Mouse (Mus musculus) heart, postnatal 10 days (tissue): ENCODE data around the gene Fam184a. TPM values are rescaled to one million over a fixed set of nuclear protein-coding genes. Genes with fewer than 3 reads are reported as not detected.
"Not testable (repeated sequence)": the region's sequence is repeated elsewhere in the genome, so short reads cannot be mapped to it uniquely, and the experiment has no call there.

Source experiments
- DNase-seq, 2 experiments: peaks; one replicate each; pipeline ENCODE4 v3.0.0; 2021
- intact Hi-C: fragments of 180-260 bp; cut with DNase I; formaldehyde crosslinking; loops from one replicate; pipeline ENCODE4 v1.15.1; 2025
- total RNA-seq, 2 experiments: library from RNA; stranded (reverse); gene quantifications; 2 replicates each; pipeline ENCODE4 v1.2.3; 2021

The Fam184a gene
- total RNA-seq, 2 experiments from 2014 or later = 1.2 to 5.8 TPM

DNA sequence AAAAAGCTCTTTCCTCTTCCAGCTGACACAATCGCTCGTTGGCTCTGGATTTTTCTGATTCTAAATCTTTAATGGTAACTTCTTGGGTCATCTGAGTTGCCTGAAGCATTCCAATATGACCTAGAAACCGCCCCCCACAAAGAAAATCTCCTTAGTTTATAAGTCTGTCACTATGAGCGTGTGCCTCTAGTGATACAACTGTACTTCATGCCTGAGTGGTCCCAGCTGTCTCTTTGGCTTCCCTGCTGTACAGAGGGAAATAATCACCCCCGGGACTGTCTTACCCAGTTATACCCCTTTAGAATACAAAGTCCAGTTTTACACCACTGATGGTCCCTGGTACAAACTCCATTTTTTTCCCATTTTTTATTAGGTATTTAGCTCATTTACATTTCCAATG is 56.2 kb downstream of the Fam184a start:
- DNase-seq = no peak
- intact Hi-C loops = no loop called here

DNA sequence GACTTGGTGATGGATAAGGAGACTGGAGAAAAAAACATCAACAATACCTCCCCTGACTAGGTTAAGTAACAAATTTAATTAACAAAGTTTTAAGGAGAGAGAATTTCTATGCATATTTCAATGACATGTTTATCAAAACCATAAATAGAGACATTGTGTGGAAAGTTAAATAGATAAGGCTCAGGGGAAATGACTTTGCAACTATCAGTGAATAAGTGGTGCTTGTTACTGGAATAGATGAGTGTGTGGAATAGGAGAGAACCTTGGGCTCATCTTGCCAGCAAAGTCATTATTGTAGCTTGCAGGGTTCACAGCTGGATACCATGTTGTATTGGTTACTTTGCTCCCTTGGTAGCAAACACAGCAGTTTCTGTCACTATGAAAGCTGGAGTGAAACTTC is 59.7 kb downstream of the Fam184a start:
- DNase-seq = no peak
- intact Hi-C loops = no loop called here

DNA sequence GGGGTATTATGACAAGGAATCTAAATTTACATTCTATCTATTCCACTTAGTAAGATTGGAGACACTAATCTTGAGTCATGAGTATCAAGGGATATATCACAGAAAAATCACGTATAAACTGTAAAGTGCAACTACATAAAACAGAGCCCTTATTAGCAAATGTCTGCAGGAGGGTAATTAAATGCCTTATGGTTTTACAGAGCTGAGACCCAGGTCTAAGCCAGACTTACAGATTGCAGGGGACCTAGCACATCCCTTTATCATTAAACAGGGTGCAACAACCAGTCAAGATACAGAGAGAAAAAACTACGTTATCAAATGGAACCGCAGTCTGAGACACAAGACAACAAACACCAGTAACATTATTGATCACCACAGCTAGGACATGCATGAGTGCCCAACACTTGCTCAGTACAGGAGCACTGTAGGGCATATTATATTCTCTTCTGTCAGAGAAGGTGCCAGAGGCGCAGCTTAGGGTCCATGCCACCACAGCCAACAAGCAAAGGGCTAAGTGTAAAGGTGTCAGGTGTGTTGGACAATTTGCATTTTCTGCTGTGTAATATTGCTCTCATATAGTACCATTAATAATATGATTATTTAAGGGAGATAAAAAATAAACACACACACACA is 61.9 kb downstream of the Fam184a start:
- DNase-seq = no peak
- intact Hi-C loops = no loop called here

DNA sequence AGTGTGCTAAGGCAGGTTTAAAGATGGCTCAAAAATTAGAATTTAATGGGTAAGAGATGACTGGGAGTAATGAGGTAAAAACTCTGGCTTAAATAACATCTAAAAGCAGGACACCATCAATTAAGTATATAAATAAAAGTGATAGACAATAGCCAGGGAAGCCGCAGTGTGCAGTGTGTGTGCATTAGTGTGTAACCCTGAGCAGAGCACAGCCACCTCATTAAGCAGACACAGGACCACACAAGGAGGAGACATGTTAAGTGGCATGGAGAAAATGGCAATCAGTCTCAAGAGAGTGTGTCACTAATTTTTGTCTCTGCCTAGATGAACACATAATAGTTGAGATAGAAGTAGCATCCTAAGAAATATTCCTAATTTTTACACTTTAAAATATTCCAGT is 62.4 kb downstream of the Fam184a start:
- intact Hi-C loops = no loop called here

DNA sequence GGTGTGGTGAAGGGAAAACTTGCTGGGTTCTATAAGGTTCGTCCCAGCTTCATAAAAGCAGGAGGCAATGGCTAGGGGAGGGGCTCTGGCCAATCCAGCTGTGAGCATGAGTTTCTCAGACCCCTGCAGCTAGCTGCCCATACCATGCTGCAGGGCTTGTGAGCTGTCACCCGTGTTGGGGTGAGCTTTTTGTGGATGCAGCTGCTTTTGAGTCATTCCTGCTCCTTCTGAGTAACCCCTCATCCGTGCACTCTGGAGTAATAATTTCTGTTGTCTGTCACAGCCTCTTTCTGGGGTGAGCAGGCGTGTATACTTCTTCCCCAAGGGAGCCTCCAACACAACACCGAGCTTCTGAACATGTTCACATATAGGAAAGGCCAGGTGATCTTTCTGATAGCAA is 63.0 kb downstream of the Fam184a start:
- no peak for DNase-seq
- intact Hi-C loops = no loop called here

More for the DNA sequence above, 62.4 kb downstream of the Fam184a start:
- DNase-seq = no peak

DNA sequence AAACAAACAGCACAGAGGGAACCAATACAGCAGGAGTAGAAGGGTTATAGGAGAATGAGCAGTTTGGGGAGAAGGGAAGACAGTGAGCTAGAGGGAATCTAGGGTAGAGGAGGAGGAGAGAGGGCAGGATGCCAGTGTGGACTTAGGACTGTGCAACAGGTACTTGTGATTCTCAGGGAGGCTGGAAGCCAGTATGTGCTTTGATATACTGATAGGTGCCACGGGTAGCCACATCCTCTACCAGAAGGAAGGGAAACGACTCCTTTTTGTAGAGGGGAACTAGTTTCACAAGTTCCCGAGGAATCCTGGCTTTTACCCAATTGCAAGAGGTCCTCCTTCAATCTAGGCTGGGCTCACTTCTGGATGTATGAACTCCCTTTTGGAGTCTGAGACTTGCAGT is 65.1 kb downstream of the Fam184a start:
- DNase-seq = no peak
- intact Hi-C loops = no loop called here

DNA sequence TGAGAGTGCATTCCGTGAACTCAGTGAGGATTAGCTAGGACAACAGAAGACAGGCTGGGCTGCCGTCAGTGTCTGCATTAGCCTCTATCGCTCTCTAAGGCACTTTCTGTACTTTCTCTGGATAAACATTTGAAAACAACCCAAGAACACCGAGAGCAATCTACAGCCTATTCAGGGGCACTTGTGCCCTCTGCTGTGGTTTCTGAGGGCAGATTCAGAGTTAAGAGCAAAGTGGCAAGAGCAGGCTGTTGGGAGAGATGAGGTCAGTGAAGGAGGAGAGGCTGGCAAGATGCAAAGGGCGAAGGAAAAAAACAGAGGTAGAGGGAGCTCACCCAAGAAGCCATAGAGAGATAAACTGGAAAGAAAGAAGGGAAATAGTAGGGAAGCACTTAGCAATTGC is 67.7 kb downstream of the Fam184a start:
- no peak for DNase-seq
- intact Hi-C loops = no loop called here

DNA sequence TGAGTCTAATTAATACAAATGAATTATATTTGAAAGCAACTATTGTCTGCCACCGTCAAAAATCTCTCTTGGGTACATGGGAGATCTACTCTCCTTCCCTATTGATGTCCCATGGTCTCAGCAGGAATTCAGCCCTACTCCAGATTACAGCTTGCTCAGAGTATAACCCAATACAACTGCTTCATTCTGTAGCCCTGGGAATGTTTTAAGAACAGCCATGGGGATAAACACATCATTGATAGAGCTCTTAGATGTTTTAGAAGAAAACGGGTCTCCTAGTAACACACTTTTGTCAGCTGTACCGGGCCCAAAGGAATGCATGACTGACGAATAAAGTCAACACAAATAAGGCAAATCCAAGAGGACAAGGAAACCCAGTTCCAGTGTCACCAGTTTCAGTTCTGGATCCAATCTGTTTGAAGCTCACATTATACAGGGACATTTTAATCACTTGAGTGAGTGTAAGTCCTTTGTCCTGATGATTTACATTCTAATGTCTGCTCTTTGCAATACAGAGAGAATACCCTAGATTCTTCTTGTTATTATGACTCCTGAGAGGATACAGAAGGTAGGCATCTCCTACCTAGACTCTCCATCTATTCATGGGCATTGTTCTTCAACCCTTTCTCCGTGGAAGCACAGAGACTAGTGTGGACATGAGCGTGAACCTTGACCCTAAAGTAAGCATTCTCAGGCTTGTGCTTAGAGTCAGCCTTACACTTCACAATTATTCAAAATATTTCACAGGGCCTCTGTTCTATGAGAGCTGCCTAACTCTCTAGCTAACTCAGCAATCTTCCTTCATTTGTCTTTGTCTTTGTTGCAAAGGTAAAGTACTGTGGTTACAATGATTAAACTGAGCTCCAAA is 71.0 kb downstream of the Fam184a start:
- intact Hi-C loops = no loop called here

DNA sequence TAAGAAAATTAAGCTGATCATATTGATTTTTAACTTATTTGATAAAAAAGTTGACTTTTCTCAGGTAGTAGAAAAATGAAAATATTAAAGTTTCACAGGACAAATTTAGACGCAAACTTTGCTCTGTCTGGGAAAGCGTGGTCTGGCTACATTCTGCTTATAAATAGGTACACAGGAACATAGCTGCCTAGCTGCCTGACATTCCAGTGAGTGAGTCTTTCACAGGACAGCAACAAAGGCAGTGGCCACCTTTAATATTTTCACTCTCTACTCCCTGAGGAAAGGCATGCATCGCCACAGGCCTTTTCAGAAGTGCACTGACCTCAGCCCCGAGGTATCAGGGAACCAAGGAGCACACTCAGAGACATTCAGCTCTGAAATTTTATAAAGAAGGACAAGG is 89.1 kb downstream of the Fam184a start:
- DNase-seq = peak; percentile 13 to 24
- intact Hi-C loops = no loop called here

More for the DNA sequence above, 71.0 kb downstream of the Fam184a start:
- no peak for DNase-seq

DNA sequence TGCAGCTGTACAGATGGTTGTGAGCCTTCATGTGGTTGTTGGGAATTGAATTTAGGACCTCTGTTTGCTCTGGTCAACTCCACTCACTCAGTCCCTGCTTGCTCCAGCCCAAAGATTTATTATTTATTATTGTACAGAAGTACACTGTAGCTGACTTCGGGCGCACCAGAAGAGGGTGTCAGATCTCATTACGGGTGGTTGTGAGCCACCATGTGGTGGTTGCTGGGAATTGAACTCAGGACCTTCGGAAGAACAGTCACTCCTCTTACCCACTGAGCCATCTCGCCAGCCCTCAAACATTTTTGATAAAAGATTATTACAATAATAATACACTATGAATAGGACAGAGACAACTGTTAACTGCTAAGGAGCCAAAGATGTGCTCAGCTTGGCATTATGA is 96.7 kb downstream of the Fam184a start:
- DNase-seq, intact Hi-C loops: not testable (repeated sequence)

DNA sequence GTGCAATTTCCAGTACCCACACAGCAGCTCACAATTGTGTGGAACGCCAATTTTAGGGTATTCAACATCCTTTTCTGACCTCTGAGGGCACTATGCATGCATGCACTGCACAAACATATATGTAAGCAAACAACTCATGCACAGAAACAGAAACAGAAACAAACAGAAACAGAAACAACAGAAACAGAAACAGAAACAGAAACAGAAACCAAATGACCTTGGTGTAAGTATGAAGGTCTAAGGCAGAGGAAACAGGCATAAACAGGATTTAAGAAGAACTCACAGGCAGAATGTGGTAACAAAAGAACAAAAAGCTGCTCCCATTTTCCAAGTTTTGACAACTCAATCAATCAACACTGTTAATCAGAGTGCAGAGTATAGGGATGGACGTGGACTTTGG is 100.2 kb downstream of the Fam184a start:
- intact Hi-C loops = no loop called here
- DNase-seq = no peak

DNA sequence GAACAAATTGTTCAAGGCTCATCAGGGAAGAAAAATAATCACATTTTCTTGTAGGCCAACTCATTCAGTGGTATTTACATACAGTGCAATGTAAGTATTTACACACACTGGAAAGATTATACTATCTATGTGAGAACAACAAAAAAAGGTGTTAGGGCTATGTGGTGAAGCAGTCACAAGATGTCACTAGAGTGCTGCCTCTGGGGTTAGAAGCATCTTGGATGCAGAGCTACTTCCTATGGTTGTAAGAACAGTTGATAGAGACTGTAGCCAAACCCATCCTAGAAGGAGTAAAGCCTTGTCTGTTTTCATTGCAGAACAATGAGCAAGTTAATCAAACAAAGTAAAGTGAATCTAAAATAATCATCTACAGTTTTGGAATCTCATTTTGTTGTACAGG is 109.4 kb downstream of the Fam184a start:
- intact Hi-C loops = loop anchor here (1.0 kb wide), 1 partner anchor 155 kb away; no protein-coding TSS in a partner anchor
- peak; percentile 45 to 57 for DNase-seq

DNA sequence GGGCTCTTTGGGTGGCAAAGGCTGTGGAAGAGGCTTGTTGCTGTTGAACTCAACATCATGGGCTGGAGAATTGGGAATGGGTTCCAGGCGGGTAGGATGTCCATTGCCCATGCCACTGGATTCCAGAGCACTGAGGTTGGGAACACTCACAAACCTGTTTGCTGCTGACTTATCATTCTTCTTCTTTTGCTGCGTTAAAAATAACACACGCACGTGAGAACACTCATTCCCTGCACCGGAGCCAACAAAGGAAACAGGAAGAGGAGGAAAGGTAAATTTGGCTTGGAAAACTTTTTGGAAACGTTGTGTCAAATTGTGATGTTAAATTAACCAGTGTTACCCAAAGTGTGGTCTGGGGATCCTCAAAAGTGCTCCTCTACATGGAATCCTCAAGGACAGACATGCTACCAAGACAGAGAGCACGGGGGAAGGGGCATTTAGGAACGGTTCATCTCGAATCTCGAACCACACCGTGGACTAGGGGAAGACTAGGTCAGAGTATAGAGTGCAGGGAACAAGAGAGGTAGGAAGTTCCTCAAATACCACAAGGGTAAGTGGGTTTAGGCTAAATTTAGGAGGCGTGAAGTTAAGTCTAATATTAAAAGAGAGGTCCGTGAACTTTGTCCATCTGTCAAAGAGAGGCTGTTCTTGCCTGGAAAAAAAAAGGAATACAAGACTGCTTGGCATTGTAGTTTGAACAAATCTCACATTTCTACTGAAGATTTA is 115.5 kb downstream of the Fam184a start:
- intact Hi-C loops = no loop called here
- DNase-seq = peak; percentile 43 to 53

DNA sequence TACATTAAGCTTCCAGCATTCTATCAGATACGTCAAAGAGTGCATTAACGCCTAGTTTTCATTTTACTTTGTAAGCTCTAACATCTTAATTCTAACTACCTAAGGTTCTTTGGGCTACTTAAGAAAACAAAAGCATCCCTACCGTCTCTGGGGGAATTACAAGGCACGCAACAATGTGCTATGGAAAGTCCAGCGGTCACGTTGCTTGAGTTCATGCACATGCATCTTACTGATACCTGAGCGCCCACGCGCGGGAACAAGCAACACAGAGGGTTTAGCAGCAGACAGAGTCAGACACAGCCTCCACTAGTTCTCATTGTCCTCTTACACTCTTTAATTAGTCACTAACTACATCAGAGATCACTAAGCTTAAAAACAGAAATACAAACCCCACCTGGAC is 116.8 kb downstream of the Fam184a start:
- intact Hi-C loops = no loop called here
- DNase-seq = no peak

DNA sequence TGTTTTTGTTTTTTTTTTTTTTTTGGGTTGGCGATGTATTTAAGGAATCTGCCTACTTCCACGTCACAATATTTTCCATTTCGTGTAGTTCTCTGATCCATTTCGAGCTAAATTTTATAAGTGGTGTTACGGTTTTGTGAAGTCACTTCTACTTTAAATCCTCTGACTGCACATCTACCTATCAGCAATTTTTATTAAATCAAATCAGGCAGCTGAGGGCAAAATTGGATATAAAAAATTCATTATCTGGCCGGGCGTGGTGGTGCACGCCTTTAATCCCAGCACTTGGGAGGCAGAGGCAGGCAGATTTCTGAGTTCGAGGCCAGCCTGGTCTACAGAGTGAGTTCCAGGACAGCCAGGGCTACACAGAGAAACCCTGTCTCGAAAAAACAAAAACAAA is 120.6 kb downstream of the Fam184a start, which contains the start of gene Mcm9:
TSS of gene Mcm9 (minus strand) at position 101 of the 400 bp plus-strand sequence.
- intact Hi-C loops, DNase-seq: not testable (repeated sequence)

DNA sequence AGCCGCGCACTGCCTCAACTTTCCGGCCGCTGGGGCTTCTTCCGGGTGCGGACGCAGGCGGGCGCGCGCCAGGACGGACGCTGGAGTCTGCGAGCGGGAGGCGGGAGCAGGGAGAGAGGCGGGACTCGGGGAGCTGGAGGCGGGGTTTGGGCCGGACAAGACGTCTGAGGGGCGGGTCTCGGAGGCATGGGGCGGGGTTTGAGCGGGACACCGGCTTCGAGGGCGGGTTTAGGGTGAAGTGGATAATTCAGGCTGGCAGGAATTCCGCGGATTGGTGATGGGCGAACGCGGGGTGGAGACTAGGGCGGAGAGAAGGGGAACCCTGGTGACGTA is 121.0 kb downstream of the Fam184a start:
- DNase-seq = peak; percentile 97 to 98
- intact Hi-C loops = loop anchor here (1.0 kb wide), 1 partner anchor 32 kb away; no protein-coding TSS in a partner anchor

DNA sequence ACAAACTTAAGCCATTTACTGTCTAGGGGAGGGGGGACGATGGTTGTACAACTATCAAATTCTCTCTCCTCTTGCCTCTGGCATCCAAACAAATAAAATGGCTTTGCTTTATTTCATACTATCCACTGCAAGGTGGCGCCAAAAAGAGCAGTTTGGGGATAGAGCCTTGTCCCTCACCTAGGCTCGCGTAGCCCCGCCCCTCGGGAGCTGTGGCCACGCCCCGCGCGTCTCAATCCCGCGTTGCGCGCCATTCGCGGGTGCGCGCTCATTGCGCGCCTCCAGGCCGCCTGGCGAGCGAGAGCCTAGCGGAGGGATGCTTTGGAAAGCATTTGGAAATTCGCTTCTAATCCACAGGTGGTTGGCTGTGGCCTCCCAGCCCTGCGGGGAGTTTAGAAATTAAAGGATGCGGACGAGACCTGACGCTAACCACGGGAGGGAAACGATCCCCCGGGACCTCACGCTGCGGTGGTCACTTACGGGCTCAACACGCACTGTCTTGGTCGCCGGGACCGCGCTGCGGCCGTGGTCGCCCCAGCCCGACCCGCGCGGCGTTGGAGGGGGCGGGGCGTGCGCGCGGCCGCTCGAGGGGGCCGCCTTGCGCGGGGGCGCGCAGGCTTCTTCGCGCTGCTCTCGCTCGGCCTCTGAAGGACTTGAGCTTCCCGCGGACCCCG is 121.5 kb downstream of the Fam184a start:
- peak; percentile 92 for DNase-seq
- intact Hi-C loops = loop anchor here (1.0 kb wide), 1 partner anchor 31 kb away; no protein-coding TSS in a partner anchor

DNA sequence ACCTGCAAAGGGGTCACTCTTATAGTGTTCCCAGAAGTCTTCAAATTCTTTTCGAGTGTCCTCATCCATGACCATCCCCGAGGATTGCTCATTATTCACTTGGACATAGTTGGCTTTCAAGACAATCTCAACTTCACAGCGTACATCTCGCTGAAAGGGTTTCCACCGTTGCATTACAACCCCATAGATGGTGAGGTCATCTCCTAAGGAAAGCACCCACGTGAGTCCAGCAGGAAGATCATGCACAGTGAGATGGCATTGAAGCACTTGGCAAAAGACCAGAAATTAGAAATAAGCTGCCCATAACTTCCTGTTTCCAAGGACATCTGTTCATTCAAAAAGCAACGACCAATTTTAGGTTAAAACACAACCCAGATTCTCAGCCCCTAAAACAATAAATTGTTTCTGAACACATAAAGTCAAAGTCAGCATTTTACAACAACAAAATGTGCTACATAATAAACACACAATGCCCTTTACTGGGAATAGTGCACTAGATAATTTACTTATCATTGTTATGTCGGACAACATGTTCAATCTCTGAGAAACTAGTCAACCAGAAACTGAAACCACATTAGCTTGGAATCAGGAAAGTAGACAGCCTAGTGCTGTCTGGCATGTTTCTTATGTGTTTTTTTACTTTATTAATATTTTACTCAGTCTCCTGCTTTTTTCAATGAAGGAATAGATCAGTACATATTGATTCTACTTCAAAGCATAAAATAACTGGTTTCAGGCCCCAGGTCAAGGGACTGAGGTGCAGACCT is 134.9 kb downstream of the Fam184a start:
- intact Hi-C loops = no loop called here
- no peak for DNase-seq

DNA sequence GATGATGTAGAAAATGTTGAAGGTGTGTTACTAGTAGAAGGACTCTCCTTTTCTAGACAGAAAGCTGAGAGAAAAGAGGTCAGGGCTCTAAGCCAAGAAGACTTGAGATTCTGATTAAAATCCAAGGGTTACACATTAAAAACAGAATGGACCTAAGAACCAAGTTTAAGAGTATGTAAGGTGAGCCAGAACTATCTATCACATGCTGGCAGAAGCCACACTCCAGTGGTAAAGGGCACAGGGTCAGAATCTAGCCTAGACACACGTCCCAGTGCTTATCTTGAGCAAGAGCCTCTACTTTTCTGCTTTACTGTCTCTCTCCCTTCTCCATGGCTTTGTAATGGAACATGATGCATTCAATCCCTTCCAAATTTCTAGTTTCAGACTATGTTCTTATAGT is 137.0 kb downstream of the Fam184a start:
- no peak for DNase-seq
- intact Hi-C loops = no loop called here

DNA sequence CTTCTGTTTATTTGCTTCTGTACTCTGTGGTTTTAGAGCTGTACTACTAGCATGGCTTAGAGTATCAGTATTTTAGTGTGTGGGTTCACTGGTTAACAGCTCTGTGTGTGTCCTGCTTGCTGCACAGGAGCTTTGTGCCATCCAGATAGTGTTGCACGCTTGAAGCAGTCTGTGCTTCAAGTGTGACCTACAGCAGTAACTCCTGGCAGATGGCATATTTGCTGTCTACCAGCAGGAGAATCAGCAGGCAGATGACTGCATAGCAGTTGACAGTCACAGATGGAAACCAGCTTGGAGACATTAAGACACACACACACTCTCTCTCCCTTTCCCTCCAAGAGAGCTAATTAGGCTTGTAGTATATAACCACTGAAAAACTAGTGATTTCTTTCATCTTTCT is 138.8 kb downstream of the Fam184a start:
- intact Hi-C loops = no loop called here
- DNase-seq = no peak
